Mouse (Mus musculus) kidney, adult 2 months (tissue): ENCODE measurements around the gene Lrrk1.

Experiments
- CTCF ChIP-seq: fragments of 200-500 bp; conservative IDR thresholded peaks from 2 replicates; pipeline ENCODE4 v1.5.1; 2011; ENCODE audit warnings: low read depth, mild to moderate bottlenecking, control low read depth, low read length, moderate library complexity, mixed read lengths; ENCODE audit not compliant: insufficient read depth, insufficient read length
- POLR2A ChIP-seq: fragments of 200-500 bp; IDR thresholded peaks from one replicate; pipeline ENCODE4 v1.6.1; 2011; ENCODE audit warnings: low read depth, low read length, control low read depth

DNA sequence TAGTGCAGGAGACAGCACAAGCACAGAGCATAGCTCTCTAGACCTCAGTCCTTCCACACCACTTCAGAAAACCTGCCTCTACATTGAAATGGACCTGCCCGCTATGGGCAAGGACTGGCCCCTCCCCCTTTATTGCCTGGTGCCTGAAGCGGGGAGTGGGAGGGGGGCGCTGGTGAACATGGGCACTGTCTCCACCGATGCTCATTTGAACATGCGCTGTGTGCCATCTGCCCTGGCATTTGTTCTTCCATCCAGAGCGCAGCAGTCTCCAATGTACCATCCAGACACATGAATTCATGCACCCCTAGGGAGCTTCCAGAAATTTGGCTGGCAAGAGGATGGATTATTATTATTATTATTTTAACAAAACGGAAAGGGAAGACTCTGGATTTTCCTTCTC, 24.9 kb upstream of the Lrrk1 start:
- no peak for TF ChIP-seq POLR2A
- no peak for TF ChIP-seq CTCF
